Mouse (Mus musculus) cortical plate, adult 2 months (tissue): ENCODE results near the gene Aldh5a1.

ENCODE experiments used
- CTCF ChIP-seq: fragments of 200-500 bp; IDR thresholded peaks from 2 replicates; pipeline ENCODE4 v1.5.1; 2011; ENCODE audit warnings: mild to moderate bottlenecking, control low read depth, low read length; ENCODE audit not compliant: insufficient read depth; ENCODE audit errors: extremely low read depth
- POLR2A ChIP-seq: fragments of 200-500 bp; IDR thresholded peaks from 2 replicates; pipeline ENCODE4 v1.6.1; 2011; ENCODE audit warnings: mild to moderate bottlenecking, low read length, control low read depth; ENCODE audit not compliant: insufficient read depth; ENCODE audit errors: extremely low read depth

- TF ChIP-seq CTCF, result 0 out of 2 replicates have a peak, but pooled peaks have one; percentile 15
- no peak for TF ChIP-seq POLR2A
Measured at GRCm38 (mm10) chr13:24909112-24909511, 28.3 kb downstream of the Aldh5a1 start.
